Mouse (Mus musculus): ENCODE data around the gene Tgif1. TPM values are rescaled to one million over a fixed set of nuclear protein-coding genes. Genes with fewer than 3 reads are reported as not detected.
"Not testable (repeated sequence)": the region's sequence is repeated elsewhere in the genome, so short reads cannot be mapped to it uniquely, and the experiment has no call there.

The Tgif1 gene
- polyA plus RNA-seq, 1 experiment from 2014 or later: 13.6 TPM

DNA sequence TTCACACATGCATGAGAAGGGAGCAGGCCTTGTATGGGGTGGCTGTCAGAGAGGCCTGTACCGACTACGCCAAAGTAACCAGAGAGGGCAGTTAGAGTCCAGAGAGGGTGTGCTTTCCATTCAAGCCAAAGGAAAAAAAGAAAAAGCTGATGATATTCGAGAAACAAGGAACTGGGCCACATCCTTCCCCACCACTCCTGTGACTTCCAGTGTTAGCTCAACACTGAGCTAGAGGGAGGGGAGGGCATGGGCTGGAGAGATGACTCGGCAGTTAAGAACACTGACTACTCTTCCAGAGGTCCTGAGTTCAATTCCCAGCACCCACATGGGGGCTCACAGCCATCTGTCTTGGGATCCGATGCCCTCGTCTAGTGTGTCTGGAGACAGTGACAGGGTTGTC, 24.1 kb downstream of the Tgif1 start:
- DNase-seq (ENCODE audit: low spot score): no peak
- no peak for ATAC-seq
- Histone ChIP-seq H3K4me2 (ENCODE audit: low read length) (no peak overlapping the region), H3K4me3 (ENCODE audit: low read depth, low read length) (no peak overlapping the region), H3K4me1 (ENCODE audit: control insufficient read depth, insufficient read depth, low read length) (0 out of 2 replicates have a peak, but pooled peaks cover under 1% of the 10 kb centered on the region), H3K9me3 (replicated peaks; ENCODE audit: control insufficient read depth, low read length) (no peaks in the 10 kb centered on the region), H3K27me3 (replicated peaks; ENCODE audit: control insufficient read depth, insufficient read depth, low read length) (no peaks in the 10 kb centered on the region), H3K9ac (ENCODE audit: low read length) (no peak overlapping the region), H3K27ac (ENCODE audit: low read depth, low read length) (no peak overlapping the region), H3K36me3 (ENCODE audit: control insufficient read depth, insufficient read depth, low read length) (no peaks in the 10 kb centered on the region)
- WGBS: 91% methylated on average over 6 of the region's 6 CpGs

DNA sequence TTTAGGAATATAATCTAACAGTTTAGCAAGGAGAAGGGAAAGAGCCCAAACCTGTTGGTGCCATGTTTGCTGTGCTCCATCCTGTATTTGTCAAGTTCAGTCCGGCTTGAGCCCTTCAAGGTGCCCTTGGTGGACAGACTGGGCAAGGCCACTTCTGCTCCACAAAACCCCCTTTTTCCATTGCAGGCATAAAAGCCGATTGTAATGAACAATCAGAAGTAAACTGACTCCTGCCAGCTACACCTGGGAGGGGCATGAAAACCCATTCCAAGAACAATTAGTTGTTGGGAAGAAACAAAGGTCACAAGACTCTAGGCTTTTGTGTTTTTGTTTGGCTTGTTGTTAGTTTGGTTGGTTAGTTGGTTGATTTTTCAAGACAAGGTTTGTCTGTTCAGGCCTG, 24.8 kb downstream of the Tgif1 start:
- ATAC-seq (no peak), DNase-seq (ENCODE audit: low spot score) (no peak)
- H3K36me3 ChIP-seq (ENCODE audit: control insufficient read depth, insufficient read depth, low read length): no peaks in the 10 kb centered on the region
- no peaks in the 10 kb centered on the region for H3K9me3 ChIP-seq (replicated peaks; ENCODE audit: control insufficient read depth, low read length)
- no peaks in the 10 kb centered on the region for H3K27me3 ChIP-seq (replicated peaks; ENCODE audit: control insufficient read depth, insufficient read depth, low read length)
- no peaks in the 10 kb centered on the region for H3K4me1 ChIP-seq (ENCODE audit: control insufficient read depth, insufficient read depth, low read length)
- no peak overlapping the region for H3K4me2 ChIP-seq (ENCODE audit: low read length)
- no peak overlapping the region for H3K4me3 ChIP-seq (ENCODE audit: low read depth, low read length)
- no peak overlapping the region for H3K9ac ChIP-seq (ENCODE audit: low read length)
- 79% methylated on average over 2 of the region's 2 CpGs for WGBS
- no peak overlapping the region for H3K27ac ChIP-seq (ENCODE audit: low read depth, low read length)

DNA sequence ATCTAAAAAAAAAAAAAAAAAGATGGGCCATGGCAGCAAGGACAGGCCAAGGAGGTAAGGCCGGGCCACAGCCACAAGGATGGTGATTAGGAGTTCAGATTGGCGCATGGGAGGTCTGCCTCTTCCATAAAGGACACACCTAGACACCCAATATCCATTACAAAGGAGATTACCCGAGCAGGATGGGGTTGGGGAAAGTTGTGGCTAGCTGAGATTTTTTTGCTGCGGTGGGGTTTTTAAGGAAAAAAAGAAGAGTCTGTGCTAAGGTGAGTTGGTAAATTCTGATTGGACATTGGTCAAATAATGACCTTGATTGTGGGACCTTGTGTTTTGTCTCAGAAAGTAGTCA, 25.2 kb downstream of the Tgif1 start:
- H3K9ac ChIP-seq (ENCODE audit: low read length): no peak overlapping the region
- H3K36me3 ChIP-seq (ENCODE audit: control insufficient read depth, insufficient read depth, low read length): no peaks in the 10 kb centered on the region
- no peak for DNase-seq (ENCODE audit: low spot score)
- H3K9me3 ChIP-seq (replicated peaks; ENCODE audit: control insufficient read depth, low read length): no peaks in the 10 kb centered on the region
- ATAC-seq: no peak
- no peaks in the 10 kb centered on the region for H3K27me3 ChIP-seq (replicated peaks; ENCODE audit: control insufficient read depth, insufficient read depth, low read length)
- no peak overlapping the region for H3K4me3 ChIP-seq (ENCODE audit: low read depth, low read length)
- H3K27ac ChIP-seq (ENCODE audit: low read depth, low read length): no peak overlapping the region
- no peak overlapping the region for H3K4me2 ChIP-seq (ENCODE audit: low read length)
- no peaks in the 10 kb centered on the region for H3K4me1 ChIP-seq (ENCODE audit: control insufficient read depth, insufficient read depth, low read length)
- 84% methylated on average over 4 of the region's 4 CpGs for WGBS

DNA sequence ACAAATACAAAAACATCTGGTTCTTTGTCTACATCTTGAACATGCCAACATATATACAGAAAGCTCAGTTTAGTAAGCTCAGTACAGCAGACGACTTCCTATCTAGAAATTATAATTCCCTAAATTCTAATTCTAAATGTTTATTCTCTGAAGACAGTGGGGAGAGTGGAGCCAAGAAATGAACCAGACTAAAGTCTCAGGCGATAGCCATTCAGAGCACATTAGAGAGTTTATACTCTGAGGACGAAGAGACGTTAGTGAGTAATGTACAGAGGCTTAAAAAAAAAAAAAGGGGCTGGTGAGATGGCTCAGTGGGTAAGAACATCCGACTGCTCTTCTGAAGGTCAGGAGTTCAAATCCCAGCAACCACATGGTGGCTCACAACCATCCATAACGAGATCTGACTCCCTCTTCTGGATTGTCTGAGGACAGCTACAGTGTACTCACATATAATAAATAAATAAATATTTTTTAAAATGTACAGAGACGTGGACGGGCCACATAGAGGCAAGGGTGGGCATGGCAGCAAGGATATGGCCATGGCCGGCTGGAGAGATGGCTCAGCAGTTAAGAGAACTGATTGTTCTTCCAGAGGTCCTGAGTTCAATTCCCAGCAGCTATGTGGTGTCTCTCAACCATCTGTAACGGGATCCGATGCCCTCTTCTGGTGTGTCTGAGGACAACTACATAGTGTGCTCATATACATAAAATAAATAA, 25.7 kb downstream of the Tgif1 start:
- H3K4me3 ChIP-seq (ENCODE audit: low read depth, low read length); H3K4me2 ChIP-seq (ENCODE audit: low read length); H3K27me3 ChIP-seq (replicated peaks; ENCODE audit: control insufficient read depth, insufficient read depth, low read length); H3K4me1 ChIP-seq (ENCODE audit: control insufficient read depth, insufficient read depth, low read length); ATAC-seq; H3K27ac ChIP-seq (ENCODE audit: low read depth, low read length); H3K9ac ChIP-seq (ENCODE audit: low read length); H3K36me3 ChIP-seq (ENCODE audit: control insufficient read depth, insufficient read depth, low read length); DNase-seq (ENCODE audit: low spot score); H3K9me3 ChIP-seq (replicated peaks; ENCODE audit: control insufficient read depth, low read length): not testable (repeated sequence)
- 88% methylated on average over 11 of the region's 11 CpGs for WGBS

DNA sequence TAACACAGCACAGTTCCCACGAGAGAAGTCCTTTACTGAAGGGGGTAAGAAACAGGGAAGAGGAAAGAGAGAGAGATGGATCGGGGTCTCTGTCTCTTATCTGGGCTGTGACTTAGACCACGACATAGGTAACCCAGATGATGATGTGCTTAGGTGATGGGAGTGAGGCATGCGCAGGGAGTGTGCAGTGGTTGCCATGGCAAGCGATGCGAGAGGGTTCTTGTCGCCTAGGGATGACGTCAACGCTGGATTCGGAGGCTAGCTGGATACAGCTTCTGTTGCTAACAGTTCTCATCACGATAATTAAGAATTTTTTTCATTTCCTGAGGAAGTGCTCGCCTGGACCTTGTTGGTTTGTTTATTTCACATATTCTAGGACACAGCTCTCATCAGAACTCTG, 27.1 kb downstream of the Tgif1 start:
- Histone ChIP-seq H3K27me3 (replicated peaks; ENCODE audit: control insufficient read depth, insufficient read depth, low read length) (no peaks in the 10 kb centered on the region), H3K4me2 (ENCODE audit: low read length) (no peak overlapping the region), H3K9ac (ENCODE audit: low read length) (no peak overlapping the region), H3K4me1 (ENCODE audit: control insufficient read depth, insufficient read depth, low read length) (no peaks in the 10 kb centered on the region), H3K9me3 (replicated peaks; ENCODE audit: control insufficient read depth, low read length) (no peaks in the 10 kb centered on the region), H3K4me3 (ENCODE audit: low read depth, low read length) (no peak overlapping the region), H3K36me3 (ENCODE audit: control insufficient read depth, insufficient read depth, low read length) (no peaks in the 10 kb centered on the region), H3K27ac (ENCODE audit: low read depth, low read length) (no peak overlapping the region)
- ATAC-seq: no peak
- WGBS: 80% methylated on average over 12 of the region's 12 CpGs
- DNase-seq (ENCODE audit: low spot score): no peak

DNA sequence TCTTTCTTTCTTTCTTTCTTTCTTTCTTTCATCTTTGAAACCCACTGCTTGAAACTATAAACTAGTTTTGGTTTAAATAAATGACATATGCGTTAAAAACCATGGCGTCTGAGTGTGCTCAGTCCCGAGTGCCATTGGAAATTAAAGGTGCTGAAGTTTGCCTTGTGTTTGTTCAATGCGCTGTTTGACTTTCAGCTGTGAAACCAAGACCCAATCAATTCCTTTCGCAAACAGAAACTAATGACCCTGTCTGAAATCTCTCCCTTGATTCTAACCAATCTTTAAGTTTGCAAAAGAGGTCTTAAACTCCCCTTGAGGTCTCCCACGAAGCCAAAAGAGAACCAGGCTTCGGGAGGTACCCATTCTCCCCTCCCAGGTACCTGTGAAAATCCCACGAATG, 30.3 kb downstream of the Tgif1 start:
- Histone ChIP-seq H3K9me3 (replicated peaks; ENCODE audit: control insufficient read depth, low read length) (no peaks in the 10 kb centered on the region), H3K4me1 (ENCODE audit: control insufficient read depth, insufficient read depth, low read length) (no peaks in the 10 kb centered on the region), H3K27ac (ENCODE audit: low read depth, low read length) (no peak overlapping the region), H3K4me2 (ENCODE audit: low read length) (no peak overlapping the region), H3K36me3 (ENCODE audit: control insufficient read depth, insufficient read depth, low read length) (no peaks in the 10 kb centered on the region), H3K9ac (ENCODE audit: low read length) (no peak overlapping the region), H3K27me3 (replicated peaks; ENCODE audit: control insufficient read depth, insufficient read depth, low read length) (0 out of 2 replicates have a peak, but pooled peaks cover 11% of the 10 kb centered on the region), H3K4me3 (ENCODE audit: low read depth, low read length) (no peak overlapping the region)
- ATAC-seq (no peak), DNase-seq (ENCODE audit: low spot score) (no peak)
- 91% methylated on average over 8 of the region's 8 CpGs for WGBS

DNA sequence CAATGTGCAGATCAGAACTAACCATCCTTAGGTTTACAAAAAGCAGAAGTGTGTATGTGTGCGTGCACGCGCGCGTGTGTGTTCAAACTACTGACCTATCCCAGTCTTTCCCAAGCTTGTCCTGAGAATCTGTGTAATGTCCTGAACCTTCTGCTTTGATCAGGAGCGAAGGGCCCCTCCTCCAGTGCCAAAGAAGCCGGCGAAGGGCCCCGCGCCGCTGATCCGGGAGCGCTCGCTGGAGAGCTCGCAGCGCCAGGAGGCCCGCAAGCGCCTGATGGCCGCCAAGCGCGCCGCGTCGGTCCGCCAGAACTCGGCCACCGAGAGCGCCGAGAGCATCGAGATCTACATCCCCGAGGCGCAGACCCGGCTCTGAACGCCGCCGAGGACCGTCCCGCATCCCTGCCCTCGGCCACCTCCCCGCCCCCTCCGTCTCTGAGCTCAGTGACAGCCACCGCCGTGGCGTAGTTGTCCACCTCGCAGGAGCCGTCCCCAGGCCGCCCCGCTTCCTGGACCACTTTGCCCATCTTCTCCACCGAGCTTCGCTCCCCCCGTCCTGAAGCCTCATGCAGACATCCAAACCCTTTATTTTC, 35.4 kb downstream of the Tgif1 start:
- H3K9me3 ChIP-seq (replicated peaks; ENCODE audit: control insufficient read depth, low read length): no peaks in the 10 kb centered on the region
- no peaks in the 10 kb centered on the region for H3K36me3 ChIP-seq (ENCODE audit: control insufficient read depth, insufficient read depth, low read length)
- peak; percentile 66; the same call in 1 of the 2 replicates for ATAC-seq
- WGBS: 2% methylated on average over 30 of the region's 51 CpGs
- no peaks in the 10 kb centered on the region for H3K4me1 ChIP-seq (ENCODE audit: control insufficient read depth, insufficient read depth, low read length)
- H3K9ac ChIP-seq (ENCODE audit: low read length): peak overlapping the region; percentile 60
- H3K27ac ChIP-seq (ENCODE audit: low read depth, low read length): no peak overlapping the region
- H3K4me3 ChIP-seq (ENCODE audit: low read depth, low read length): peak overlapping the region; percentile 45
- peak; percentile 49 for DNase-seq (ENCODE audit: low spot score)
- peak overlapping the region; percentile 84 for H3K4me2 ChIP-seq (ENCODE audit: low read length)
- peaks cover 15% of the 10 kb centered on the region; the same call in 1 of the 2 replicates for H3K27me3 ChIP-seq (replicated peaks; ENCODE audit: control insufficient read depth, insufficient read depth, low read length)

DNA sequence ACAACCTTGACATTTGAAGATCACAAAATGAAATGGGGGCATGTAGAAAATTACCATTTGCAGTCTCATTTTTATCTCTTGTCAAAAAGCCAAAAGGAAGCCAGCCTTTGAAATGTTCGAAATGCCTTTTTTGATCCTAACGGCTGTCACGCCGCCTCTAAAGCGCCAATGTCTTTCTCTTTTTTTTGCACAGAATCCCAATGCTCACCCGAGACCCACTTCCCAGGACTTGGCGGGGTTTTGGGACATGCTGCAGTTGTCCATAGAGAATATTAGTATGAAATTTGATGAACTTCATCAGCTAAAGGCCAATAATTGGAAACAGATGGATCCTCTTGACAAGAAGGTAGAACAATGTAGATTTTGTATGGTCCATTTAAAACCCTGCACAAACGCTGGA, 38.3 kb downstream of the Tgif1 start:
- WGBS: 66% methylated on average over 8 of the region's 8 CpGs
- H3K4me1 ChIP-seq (ENCODE audit: control insufficient read depth, insufficient read depth, low read length): no peaks in the 10 kb centered on the region
- no peak overlapping the region for H3K4me3 ChIP-seq (ENCODE audit: low read depth, low read length)
- ATAC-seq (no peak), DNase-seq (ENCODE audit: low spot score) (no peak)
- H3K9me3 ChIP-seq (replicated peaks; ENCODE audit: control insufficient read depth, low read length): no peaks in the 10 kb centered on the region
- H3K27me3 ChIP-seq (replicated peaks; ENCODE audit: control insufficient read depth, insufficient read depth, low read length): peaks cover 15% of the 10 kb centered on the region; the same call in 1 of the 2 replicates
- H3K36me3 ChIP-seq (ENCODE audit: control insufficient read depth, insufficient read depth, low read length): no peaks in the 10 kb centered on the region
- H3K9ac ChIP-seq (ENCODE audit: low read length): no peak overlapping the region
- H3K4me2 ChIP-seq (ENCODE audit: low read length): no peak overlapping the region
- no peak overlapping the region for H3K27ac ChIP-seq (ENCODE audit: low read depth, low read length)

DNA sequence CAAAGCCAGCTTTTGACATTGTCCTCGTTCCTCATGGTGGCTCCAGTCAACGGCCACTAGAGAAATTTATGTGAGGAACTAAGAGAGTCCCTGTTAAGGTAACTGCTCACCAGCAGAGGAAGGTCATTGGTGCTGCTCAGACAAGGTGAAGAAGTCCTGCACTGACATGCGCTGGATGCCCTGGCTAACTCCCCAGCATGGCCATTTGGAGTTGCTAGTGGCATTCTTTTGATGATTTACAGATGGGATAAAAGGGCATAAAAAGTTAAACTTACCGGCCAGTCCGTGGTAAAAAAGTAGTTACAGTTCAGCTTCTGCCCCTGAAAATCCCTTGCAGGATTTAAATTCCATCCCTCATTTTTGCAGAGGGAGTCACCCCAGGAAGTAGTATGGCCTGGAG, 42.6 kb downstream of the Tgif1 start:
- H3K9ac ChIP-seq (ENCODE audit: low read length): no peak overlapping the region
- no peaks in the 10 kb centered on the region for H3K4me1 ChIP-seq (ENCODE audit: control insufficient read depth, insufficient read depth, low read length)
- ATAC-seq (no peak), DNase-seq (ENCODE audit: low spot score) (no peak)
- no peak overlapping the region for H3K4me2 ChIP-seq (ENCODE audit: low read length)
- no peaks in the 10 kb centered on the region for H3K9me3 ChIP-seq (replicated peaks; ENCODE audit: control insufficient read depth, low read length)
- H3K27ac ChIP-seq (ENCODE audit: low read depth, low read length): no peak overlapping the region
- 87% methylated on average over 5 of the region's 5 CpGs for WGBS
- H3K4me3 ChIP-seq (ENCODE audit: low read depth, low read length): no peak overlapping the region
- no peaks in the 10 kb centered on the region for H3K36me3 ChIP-seq (ENCODE audit: control insufficient read depth, insufficient read depth, low read length)
- no peaks in the 10 kb centered on the region for H3K27me3 ChIP-seq (replicated peaks; ENCODE audit: control insufficient read depth, insufficient read depth, low read length)

Measured in forebrain, embryonic 14.5 days (tissue).